Mouse (Mus musculus): ENCODE results near the gene Upk2. TPM values are rescaled to one million over a fixed set of nuclear protein-coding genes. Genes with fewer than 3 reads are reported as not detected.

Upk2 gene
- total and polyA plus RNA-seq, 3 experiments: not detected

DNA sequence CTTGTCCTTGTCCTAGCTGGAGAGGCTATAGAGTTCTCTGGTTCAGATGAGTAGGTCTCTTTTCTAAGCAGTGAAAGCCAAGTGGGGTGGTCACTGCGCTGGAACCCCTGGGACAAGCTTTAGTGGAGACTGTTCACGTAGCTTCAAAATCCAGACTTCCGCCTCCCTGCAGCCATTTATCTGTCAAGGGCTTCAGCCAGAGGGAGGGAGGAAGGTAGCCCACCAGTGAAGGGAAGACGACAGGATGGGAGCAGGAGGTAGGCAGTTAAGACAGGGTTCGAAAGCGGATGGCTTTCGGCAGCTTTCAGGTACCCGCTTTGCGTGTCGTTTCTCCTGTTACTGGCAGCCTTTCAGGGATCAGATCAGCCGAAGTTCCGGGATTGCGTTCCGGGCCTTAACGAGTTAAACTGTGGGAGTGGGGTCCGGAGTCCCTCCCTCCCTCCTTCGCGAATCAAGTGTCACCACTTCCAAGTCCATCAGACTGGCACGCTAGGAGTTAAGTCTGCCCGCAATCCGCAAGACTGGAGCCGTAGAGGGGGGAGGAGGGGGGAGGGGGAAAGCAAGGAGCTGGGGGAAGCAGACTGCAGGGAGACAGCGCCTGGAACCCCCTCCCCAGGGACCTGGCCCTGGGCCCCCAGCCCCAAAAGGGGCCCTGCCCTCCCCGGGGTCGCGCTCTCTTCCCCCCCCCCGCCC is 23.6 kb upstream of the Upk2 start:
- peaks cover 5% of the 10 kb centered on the region for H3K27me3 ChIP-seq (replicated peaks)
- peak overlapping the region; percentile 91 for H3K4me2 ChIP-seq (ENCODE audit: insufficient read depth, low read depth, poor library complexity, severe bottlenecking)
- in situ Hi-C loops (cut with MboI; ENCODE audit: low pct_ligation_motif_present, low pct_unique_long_range_greater_than_20kb, low sequenced_read_pairs) (no loop called here), dilution Hi-C loops (cut with MboI; ENCODE audit: extremely low pct_ligation_motif_present, extremely low pct_unique_long_range_greater_than_20kb, low sequenced_read_pairs) (no loop called here)
- peaks cover 6 to 43% of the 10 kb centered on the region in 2 experiments for H3K4me1 ChIP-seq (ENCODE audit: control insufficient read depth in 1 of 2, insufficient read depth in 2 of 2)
- DNase-seq (ENCODE audit: extremely low read depth): no peak
- peak overlapping the region; percentile 38 to 42 (median 41) for H3K4me3 ChIP-seq (replicated peaks in 1 of 3; ENCODE audit: low read depth in 2 of 3, low read length in 2 of 3, poor library complexity in 1 of 3)
- H3K9ac ChIP-seq (ENCODE audit: insufficient read depth, low read depth): 0 out of 2 replicates have a peak overlapping the region, but pooled peaks have one; percentile 1
- H3K27ac ChIP-seq (ENCODE audit: insufficient read depth, low read depth): no peak overlapping the region
- H3K79me2 ChIP-seq (replicated peaks; ENCODE audit: control insufficient read depth, extremely low read depth, insufficient read depth, poor library complexity, severe bottlenecking): no peaks in the 10 kb centered on the region
- H3K36me3 ChIP-seq (replicated peaks in 1 of 2; ENCODE audit: control insufficient read depth in 1 of 2, insufficient read depth in 1 of 2, low read length in 1 of 2): no peaks in the 10 kb centered on the region
- TF ChIP-seq MXI1 (IDR thresholded peaks at IDR 0.05; ENCODE audit: low read depth, low read length) (no peak), MYC (IDR thresholded peaks at IDR 0.05; ENCODE audit: low read depth, low read length) (no peak), TCF12 (IDR thresholded peaks at IDR 0.05; ENCODE audit: low read depth, low read length) (no peak), ETS1 (conservative IDR thresholded peaks at IDR 0.05; ENCODE audit: low read depth, low read length) (no peak), ZKSCAN1 (IDR thresholded peaks at IDR 0.05; ENCODE audit: borderline replicate concordance, low read depth, low read length) (no peak), BHLHE40 (IDR thresholded peaks at IDR 0.05; ENCODE audit: low read depth, low read length) (no peak), HCFC1 (IDR thresholded peaks at IDR 0.05; ENCODE audit: low read depth, low read length) (no peak), SIN3A (IDR thresholded peaks at IDR 0.05; ENCODE audit: low read length) (no peak), CTCF (conservative IDR thresholded peaks at IDR 0.05 in 1 of 2, IDR thresholded peaks at IDR 0.05 in 1 of 2; ENCODE audit: low read depth in 2 of 2, low read length in 2 of 2) (no peak)
- H3K9me3 ChIP-seq (replicated peaks; ENCODE audit: low read length): no peaks in the 10 kb centered on the region

- peaks cover 6 to 43% of the 10 kb centered on the region in 2 experiments for H3K4me1 ChIP-seq (ENCODE audit: control insufficient read depth in 1 of 2, insufficient read depth in 2 of 2)
- peak overlapping the region in 2 of 3 experiments; percentile 17 to 38 for H3K4me3 ChIP-seq (replicated peaks in 1 of 3; ENCODE audit: low read depth in 2 of 3, low read length in 2 of 3, poor library complexity in 1 of 3)
- H3K79me2 ChIP-seq (replicated peaks; ENCODE audit: control insufficient read depth, extremely low read depth, insufficient read depth, poor library complexity, severe bottlenecking): no peaks in the 10 kb centered on the region
- dilution Hi-C loops (cut with MboI; ENCODE audit: extremely low pct_ligation_motif_present, extremely low pct_unique_long_range_greater_than_20kb, low sequenced_read_pairs): no loop called here
- H3K9ac ChIP-seq (ENCODE audit: insufficient read depth, low read depth): no peak overlapping the region; the same call in 1 of the 2 replicates
- DNase-seq (ENCODE audit: extremely low read depth): peak; percentile 75
- no peaks in the 10 kb centered on the region for H3K9me3 ChIP-seq (replicated peaks; ENCODE audit: low read length)
- in situ Hi-C loops (cut with MboI; ENCODE audit: low pct_ligation_motif_present, low pct_unique_long_range_greater_than_20kb, low sequenced_read_pairs): no loop called here
- peak overlapping the region; percentile 91 for H3K4me2 ChIP-seq (ENCODE audit: insufficient read depth, low read depth, poor library complexity, severe bottlenecking)
- H3K27ac ChIP-seq (ENCODE audit: insufficient read depth, low read depth): no peak overlapping the region
- H3K36me3 ChIP-seq (replicated peaks in 1 of 2; ENCODE audit: control insufficient read depth in 1 of 2, insufficient read depth in 1 of 2, low read length in 1 of 2): no peaks in the 10 kb centered on the region
- H3K27me3 ChIP-seq (replicated peaks): peaks cover 5% of the 10 kb centered on the region
- TF ChIP-seq POLR2AphosphoS2 (IDR thresholded peaks at IDR 0.05; ENCODE audit: low read depth, low read length): no peak
- peak; percentile 76 for TF ChIP-seq SMC3 (IDR thresholded peaks at IDR 0.05; ENCODE audit: low read depth, low read length)
- TF ChIP-seq SIN3A (IDR thresholded peaks at IDR 0.05; ENCODE audit: low read length): 0 out of 2 replicates have a peak, but pooled peaks have one; percentile 23
- 0 out of 2 replicates have a peak, but pooled peaks have one; percentile 28 for TF ChIP-seq MAX (IDR thresholded peaks at IDR 0.05; ENCODE audit: low read length)
- TF ChIP-seq E2F4 (IDR thresholded peaks at IDR 0.05; ENCODE audit: insufficient replicate concordance, low read depth, low read length): no peak
- no peak for TF ChIP-seq RCOR1 (conservative IDR thresholded peaks at IDR 0.05; ENCODE audit: low read depth, low read length)
- no peak for TF ChIP-seq USF2 (conservative IDR thresholded peaks at IDR 0.05; ENCODE audit: low read depth, low read length)
- TF ChIP-seq CHD1 (IDR thresholded peaks at IDR 0.05; ENCODE audit: low read depth, low read length): no peak
- TF ChIP-seq GABPA (IDR thresholded peaks at IDR 0.05; ENCODE audit: insufficient replicate concordance, low read depth, low read length): no peak
- no peak for TF ChIP-seq PAX5 (IDR thresholded peaks at IDR 0.05; ENCODE audit: low read length)
- TF ChIP-seq MXI1 (IDR thresholded peaks at IDR 0.05; ENCODE audit: low read depth, low read length): no peak
- TF ChIP-seq NELFE (IDR thresholded peaks at IDR 0.05; ENCODE audit: low read depth, low read length): no peak
- TF ChIP-seq NRF1 (IDR thresholded peaks at IDR 0.05; ENCODE audit: low read depth, low read length): no peak
- TF ChIP-seq CHD2 (IDR thresholded peaks at IDR 0.05; ENCODE audit: low read length): no peak
- TF ChIP-seq MAFK (IDR thresholded peaks at IDR 0.05; ENCODE audit: insufficient replicate concordance, low read length): no peak
- TF ChIP-seq BHLHE40 (IDR thresholded peaks at IDR 0.05; ENCODE audit: low read depth, low read length): no peak
- TF ChIP-seq CTCF (conservative IDR thresholded peaks at IDR 0.05 in 1 of 2, IDR thresholded peaks at IDR 0.05 in 1 of 2; ENCODE audit: low read depth in 2 of 2, low read length in 2 of 2): peak; percentile 83 to 99
- no peak for TF ChIP-seq MAZ (IDR thresholded peaks at IDR 0.05; ENCODE audit: low read depth, low read length)
- TF ChIP-seq ZC3H11A (IDR thresholded peaks at IDR 0.05; ENCODE audit: low read depth, low read length): no peak
- TF ChIP-seq MYC (IDR thresholded peaks at IDR 0.05; ENCODE audit: low read depth, low read length): no peak
- no peak for TF ChIP-seq HCFC1 (IDR thresholded peaks at IDR 0.05; ENCODE audit: low read depth, low read length)
- TF ChIP-seq TBP (conservative IDR thresholded peaks at IDR 0.05; ENCODE audit: low read depth, low read length): no peak
- no peak for TF ChIP-seq USF1 (IDR thresholded peaks at IDR 0.05; ENCODE audit: low read depth, low read length)
- TF ChIP-seq ZMIZ1 (IDR thresholded peaks at IDR 0.05; ENCODE audit: low read depth, low read length): no peak
- no peak for TF ChIP-seq UBTF (IDR thresholded peaks at IDR 0.05; ENCODE audit: low read depth, low read length)
Measured at GRCm38 (mm10) chr9:44477339-44478228, 22.8 kb upstream of the Upk2 start.
